Mouse (Mus musculus): ENCODE measurements at regions not wholly inside any gene's neighbourhood (a gene's known extent, or its start where the extent isn't known, plus 50 kb on each side); places are given as distances from the start of the nearest gene placed in this dataset.
A peak's percentile ranks its signal among the peaks of the same experiment; 100 is the strongest.

DNA sequence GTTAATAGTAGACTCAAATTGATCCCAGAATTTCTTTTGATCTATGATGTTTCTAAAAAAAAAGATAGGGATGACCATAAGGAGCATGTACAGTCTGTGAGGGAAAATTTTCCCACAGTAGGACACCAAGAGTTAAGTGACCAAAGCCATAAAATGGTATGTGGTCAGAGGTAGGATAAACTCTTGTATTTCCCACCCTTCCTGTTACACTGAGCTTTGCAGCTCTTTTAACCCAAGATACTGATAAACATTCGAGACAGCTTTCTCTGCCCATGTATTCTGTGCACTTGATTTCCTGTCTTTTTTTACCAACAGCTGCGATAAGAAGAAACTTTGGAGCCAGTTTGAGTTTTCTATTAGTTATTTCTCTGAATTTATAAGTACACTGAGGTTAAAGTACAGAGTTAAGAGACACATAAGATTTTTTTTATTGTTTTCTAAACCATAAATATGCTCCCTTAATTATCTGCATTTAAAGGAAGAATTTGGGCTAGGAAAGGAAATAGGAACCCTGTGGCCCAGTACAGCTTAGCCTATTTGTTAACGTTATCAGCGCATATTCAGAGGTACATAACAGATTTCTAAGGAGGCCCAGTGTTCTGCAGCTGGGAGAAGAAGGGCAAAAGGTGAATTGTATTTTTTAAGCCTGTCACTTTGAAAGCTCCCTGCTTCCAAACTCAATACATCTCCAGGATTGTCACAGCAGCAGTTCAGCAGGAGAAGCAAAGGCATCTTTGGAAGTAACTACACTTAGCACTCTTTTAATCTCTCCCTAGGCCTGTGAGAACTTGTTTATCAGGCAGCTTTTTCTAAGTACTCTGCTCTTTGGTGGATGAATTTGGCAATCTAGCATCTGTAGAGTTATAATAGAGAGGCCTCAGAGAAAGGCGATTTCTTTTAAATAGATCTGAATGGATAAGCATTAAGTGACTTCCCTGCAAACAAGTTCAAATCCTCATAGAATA is 706.4 kb upstream of the Slit2 start:
- H3K4me3 ChIP-seq = no peak overlapping the region
- no peak for TF ChIP-seq MYOD1 (IDR thresholded peaks at IDR 0.05; ENCODE audit: control insufficient read depth in 1 of 3, insufficient read length in 2 of 3, low read depth in 2 of 3)
- TF ChIP-seq MAX (IDR thresholded peaks at IDR 0.05; ENCODE audit: low read depth) = no peak
- no peak for TF ChIP-seq MYOG (IDR thresholded peaks at IDR 0.05; ENCODE audit: control insufficient read depth in 1 of 3, insufficient read depth in 1 of 3, insufficient read length in 2 of 3, low read depth in 2 of 3)
- TF ChIP-seq SRF (IDR thresholded peaks at IDR 0.05; ENCODE audit: control insufficient read depth, insufficient read length, low read depth) = no peak
- no peak for TF ChIP-seq POLR2A (IDR thresholded peaks at IDR 0.05; ENCODE audit: insufficient read length, low read depth)
- TF ChIP-seq TCF3 (IDR thresholded peaks at IDR 0.05; ENCODE audit: insufficient read length, low read depth) = no peak
- no peak for TF ChIP-seq USF1 (IDR thresholded peaks at IDR 0.05; ENCODE audit: low read depth)
- no peak for TF ChIP-seq TCF12 (IDR thresholded peaks at IDR 0.05; ENCODE audit: insufficient read depth, poor library complexity, severe bottlenecking)
- no peak for TF ChIP-seq POLR2AphosphoS2 (IDR thresholded peaks at IDR 0.05; ENCODE audit: insufficient read length, low read depth)
- TF ChIP-seq CEBPB (IDR thresholded peaks at IDR 0.05; ENCODE audit: insufficient read depth, poor library complexity, severe bottlenecking) = no peak
- TF ChIP-seq REST (IDR thresholded peaks at IDR 0.05; ENCODE audit: insufficient read depth, insufficient read length) = no peak
- no peaks in the 10 kb centered on the region for H3K27me3 ChIP-seq (ENCODE audit: control insufficient read depth, insufficient read depth, insufficient read length)
- no peaks in the 10 kb centered on the region for H3K79me2 ChIP-seq (ENCODE audit: control insufficient read depth, insufficient read depth)
- no peak overlapping the region for H3K4me2 ChIP-seq (ENCODE audit: low read depth)
- no peak overlapping the region for H3ac ChIP-seq (ENCODE audit: control insufficient read depth, insufficient read length)
- no peaks in the 10 kb centered on the region for H3K36me3 ChIP-seq (ENCODE audit: control insufficient read depth, insufficient read depth)

DNA sequence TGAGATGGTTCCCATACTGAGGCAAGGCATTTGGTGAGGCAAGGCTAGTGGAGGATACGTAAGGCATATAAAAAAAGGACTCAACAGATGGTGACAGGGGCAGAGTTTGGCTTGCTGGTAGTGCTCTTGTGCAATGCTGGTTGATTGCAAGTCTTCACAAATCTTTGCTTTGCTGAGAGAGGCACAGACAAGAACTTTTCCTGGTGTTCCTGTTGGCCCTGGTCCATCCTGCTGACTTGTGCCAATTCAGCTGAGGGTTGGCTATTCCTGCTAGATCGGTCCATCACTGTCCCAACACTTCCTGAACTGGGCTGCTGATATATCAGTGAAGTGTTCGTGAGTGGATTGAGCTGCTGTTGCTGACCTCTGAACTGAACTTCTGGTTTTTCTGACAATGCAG is 703.3 kb upstream of the Slit2 start:
- no peaks in the 10 kb centered on the region for H3K36me3 ChIP-seq (ENCODE audit: control insufficient read depth, insufficient read depth)
- no peak overlapping the region for H3ac ChIP-seq (ENCODE audit: control insufficient read depth, insufficient read length)
- H3K4me3 ChIP-seq = no peak overlapping the region
- TF ChIP-seq SRF (IDR thresholded peaks at IDR 0.05; ENCODE audit: control insufficient read depth, insufficient read length, low read depth) (no peak), TCF12 (IDR thresholded peaks at IDR 0.05; ENCODE audit: insufficient read depth, poor library complexity, severe bottlenecking) (no peak), MYOD1 (IDR thresholded peaks at IDR 0.05; ENCODE audit: control insufficient read depth in 1 of 3, insufficient read length in 2 of 3, low read depth in 2 of 3) (no peak), TCF3 (IDR thresholded peaks at IDR 0.05; ENCODE audit: insufficient read length, low read depth) (no peak)
- no peaks in the 10 kb centered on the region for H3K79me2 ChIP-seq (ENCODE audit: control insufficient read depth, insufficient read depth)
- no peaks in the 10 kb centered on the region for H3K27me3 ChIP-seq (ENCODE audit: control insufficient read depth, insufficient read depth, insufficient read length)
- H3K4me2 ChIP-seq (ENCODE audit: low read depth) = no peak overlapping the region

GRCm38 (mm10) chr5:47299602-47300001 is 683.3 kb upstream of the Slit2 start:
- TF ChIP-seq SRF (IDR thresholded peaks at IDR 0.05; ENCODE audit: control insufficient read depth, insufficient read length, low read depth) (no peak), MYOG (IDR thresholded peaks at IDR 0.05; ENCODE audit: control insufficient read depth in 1 of 3, insufficient read depth in 1 of 3, insufficient read length in 2 of 3, low read depth in 2 of 3) (peak in 1 of 3 experiments; percentile 86), TCF12 (IDR thresholded peaks at IDR 0.05; ENCODE audit: insufficient read depth, poor library complexity, severe bottlenecking) (no peak), MYOD1 (IDR thresholded peaks at IDR 0.05; ENCODE audit: control insufficient read depth in 1 of 3, insufficient read length in 2 of 3, low read depth in 2 of 3) (peak in 1 of 3 experiments; percentile 74), POLR2A (IDR thresholded peaks at IDR 0.05; ENCODE audit: insufficient read length, low read depth) (no peak), REST (IDR thresholded peaks at IDR 0.05; ENCODE audit: insufficient read depth, insufficient read length) (no peak), E2F4 (IDR thresholded peaks at IDR 0.05; ENCODE audit: insufficient read depth) (no peak), MAX (IDR thresholded peaks at IDR 0.05; ENCODE audit: low read depth) (no peak), POLR2AphosphoS2 (IDR thresholded peaks at IDR 0.05; ENCODE audit: insufficient read length, low read depth) (no peak), USF1 (IDR thresholded peaks at IDR 0.05; ENCODE audit: low read depth) (no peak), CEBPB (IDR thresholded peaks at IDR 0.05; ENCODE audit: insufficient read depth, poor library complexity, severe bottlenecking) (no peak), TCF3 (IDR thresholded peaks at IDR 0.05; ENCODE audit: insufficient read length, low read depth) (no peak)
- Histone ChIP-seq H3K4me3 (no peak overlapping the region), H3K36me3 (ENCODE audit: control insufficient read depth, insufficient read depth) (no peaks in the 10 kb centered on the region), H3ac (ENCODE audit: control insufficient read depth, insufficient read length) (no peak overlapping the region), H3K27me3 (ENCODE audit: control insufficient read depth, insufficient read depth, insufficient read length) (no peaks in the 10 kb centered on the region), H3K4me2 (ENCODE audit: low read depth) (no peak overlapping the region), H3K79me2 (ENCODE audit: control insufficient read depth, insufficient read depth) (no peaks in the 10 kb centered on the region)

- no peaks in the 10 kb centered on the region for H3K27me3 ChIP-seq (ENCODE audit: control insufficient read depth, insufficient read depth, insufficient read length)
Measured at GRCm38 (mm10) chr5:47317506-47317905, 665.4 kb upstream of the Slit2 start.

GRCm38 (mm10) chr5:47318147-47318546 is 664.8 kb upstream of the Slit2 start:
- Histone ChIP-seq H3K36me3 (ENCODE audit: control insufficient read depth, insufficient read depth) (no peaks in the 10 kb centered on the region), H3K4me2 (ENCODE audit: low read depth) (no peak overlapping the region), H3ac (ENCODE audit: control insufficient read depth, insufficient read length) (no peak overlapping the region), H3K27me3 (ENCODE audit: control insufficient read depth, insufficient read depth, insufficient read length) (no peaks in the 10 kb centered on the region), H3K4me3 (no peak overlapping the region), H3K79me2 (ENCODE audit: control insufficient read depth, insufficient read depth) (no peaks in the 10 kb centered on the region)
- TF ChIP-seq TCF12 (IDR thresholded peaks at IDR 0.05; ENCODE audit: insufficient read depth, poor library complexity, severe bottlenecking) = no peak
- TF ChIP-seq POLR2A (IDR thresholded peaks at IDR 0.05; ENCODE audit: insufficient read length, low read depth) = no peak
- no peak for TF ChIP-seq MYOD1 (IDR thresholded peaks at IDR 0.05; ENCODE audit: control insufficient read depth in 1 of 3, insufficient read length in 2 of 3, low read depth in 2 of 3)
- no peak for TF ChIP-seq MYOG (IDR thresholded peaks at IDR 0.05; ENCODE audit: control insufficient read depth in 1 of 3, insufficient read depth in 1 of 3, insufficient read length in 2 of 3, low read depth in 2 of 3)
- no peak for TF ChIP-seq SRF (IDR thresholded peaks at IDR 0.05; ENCODE audit: control insufficient read depth, insufficient read length, low read depth)
- TF ChIP-seq CEBPB (IDR thresholded peaks at IDR 0.05; ENCODE audit: insufficient read depth, poor library complexity, severe bottlenecking) = no peak
- no peak for TF ChIP-seq MAX (IDR thresholded peaks at IDR 0.05; ENCODE audit: low read depth)
- no peak for TF ChIP-seq REST (IDR thresholded peaks at IDR 0.05; ENCODE audit: insufficient read depth, insufficient read length)
- no peak for TF ChIP-seq TCF3 (IDR thresholded peaks at IDR 0.05; ENCODE audit: insufficient read length, low read depth)
- TF ChIP-seq USF1 (IDR thresholded peaks at IDR 0.05; ENCODE audit: low read depth) = no peak
- TF ChIP-seq POLR2AphosphoS2 (IDR thresholded peaks at IDR 0.05; ENCODE audit: insufficient read length, low read depth) = no peak
- no peak for TF ChIP-seq E2F4 (IDR thresholded peaks at IDR 0.05; ENCODE audit: insufficient read depth)

More at GRCm38 (mm10) chr5:47317506-47317905, 665.4 kb upstream of the Slit2 start:
- no peak for TF ChIP-seq POLR2A (IDR thresholded peaks at IDR 0.05; ENCODE audit: insufficient read length, low read depth)
- Histone ChIP-seq H3K4me2 (ENCODE audit: low read depth) (no peak overlapping the region), H3ac (ENCODE audit: control insufficient read depth, insufficient read length) (no peak overlapping the region), H3K36me3 (ENCODE audit: control insufficient read depth, insufficient read depth) (no peaks in the 10 kb centered on the region), H3K79me2 (ENCODE audit: control insufficient read depth, insufficient read depth) (no peaks in the 10 kb centered on the region), H3K4me3 (no peak overlapping the region)
